Mouse (Mus musculus) embryonic facial prominence, embryonic 14.5 days (tissue): Measurements from ENCODE around the gene Lsamp. TPM values are rescaled to one million over a fixed set of nuclear protein-coding genes. Genes with fewer than 3 reads are reported as not detected.
A peak's percentile ranks its signal among the peaks of the same experiment; 100 is the strongest.

Source experiments
- ATAC-seq: fragments of 200-750 bp; cut with Nextera tagmentation; 2 replicates; pipeline ENCODE4 v1.8.0; 2017; ENCODE audit warnings: low read depth, moderate number of reproducible peaks, moderate TSS enrichment
- DNase-seq: peaks from one replicate; pipeline ENCODE4 v3.0.0-alpha.2; 2015; ENCODE audit warnings: low spot score
- H3K27ac ChIP-seq: fragments of 300-500 bp; sonication (generic); replicated peaks from 2 replicates; pipeline ENCODE4 v1.5.1; 2014; ENCODE audit warnings: low read depth, mild to moderate bottlenecking, low read length, moderate library complexity
- H3K27me3 ChIP-seq: fragments of 300-500 bp; sonication (generic); replicated peaks from 2 replicates; pipeline ENCODE4 v1.6.1; 2014; ENCODE audit warnings: low read length; ENCODE audit not compliant: control insufficient read depth, insufficient read depth
- H3K36me3 ChIP-seq: fragments of 300-500 bp; sonication (generic); 2 replicates; pipeline ENCODE4 v1.6.1; 2014; ENCODE audit warnings: low read length, mixed read lengths; ENCODE audit not compliant: control insufficient read depth, insufficient read depth
- H3K4me1 ChIP-seq: fragments of 300-500 bp; sonication (generic); 2 replicates; pipeline ENCODE4 v1.6.1; 2014; ENCODE audit warnings: antibody characterized with exemption, low read length; ENCODE audit not compliant: control insufficient read depth, insufficient read depth
- H3K4me2 ChIP-seq: fragments of 300-500 bp; sonication (generic); 2 replicates; pipeline ENCODE4 v1.6.1; 2014; ENCODE audit warnings: low read depth, mild to moderate bottlenecking, low read length, moderate library complexity, mixed read lengths
- H3K4me3 ChIP-seq: fragments of 300-500 bp; sonication (generic); 2 replicates; pipeline ENCODE4 v1.5.1; 2014; ENCODE audit warnings: low read depth, mild to moderate bottlenecking, low read length
- H3K9ac ChIP-seq: fragments of 300-500 bp; sonication (generic); 2 replicates; pipeline ENCODE4 v1.6.1; 2014; ENCODE audit warnings: low read depth, mild to moderate bottlenecking, low read length, moderate library complexity, mixed read lengths
- H3K9me3 ChIP-seq: fragments of 300-500 bp; sonication (generic); 2 replicates; pipeline ENCODE4 v1.6.1; 2016; ENCODE audit warnings: low read length; ENCODE audit not compliant: control insufficient read depth
- WGBS: fragments of 180-500 bp; shearing (Covaris S2); extraction: QIAGEN DNeasy Blood & Tissue Kit; methylation state at CpG from one replicate; pipeline ENCODE4 v1.1.7; 2014; 5-methylcytosine and 5-hydroxymethylcytosine counted together
- polyA plus RNA-seq: library from polyadenylated mRNA; unstranded; fragments of >200 nt; fragmentation: Nextera tagmentation; extraction: Ambion mirVana; gene quantifications from 2 replicates; pipeline ENCODE4 v1.2.1, GENCODE M21; 2014

Lsamp gene
- polyA plus RNA-seq, 1 experiment from 2014 or later = 8.9 TPM

GRCm38 (mm10) chr16:42168292-42168691 is 2184.1 kb downstream of the Lsamp start:
- no peak for DNase-seq

GRCm38 (mm10) chr16:42169447-42170140 is 2185.4 kb downstream of the Lsamp start:
- ATAC-seq (peak; percentile 71; the same call in 1 of the 2 replicates), DNase-seq (peak; percentile 71)
- H3K4me2 ChIP-seq = no peak overlapping the region
- no peak overlapping the region for H3K9ac ChIP-seq
- H3K4me1 ChIP-seq = no peaks in the 10 kb centered on the region
- no peaks in the 10 kb centered on the region for H3K36me3 ChIP-seq
- H3K27me3 ChIP-seq = no peaks in the 10 kb centered on the region
- H3K9me3 ChIP-seq = no peaks in the 10 kb centered on the region
- no peak overlapping the region for H3K27ac ChIP-seq
- 22% methylated on average over 8 of the region's 8 CpGs for WGBS
- H3K4me3 ChIP-seq = no peak overlapping the region

More at GRCm38 (mm10) chr16:42168292-42168691, 2184.1 kb downstream of the Lsamp start:
- Histone ChIP-seq H3K4me1 (no peaks in the 10 kb centered on the region), H3K9me3 (no peaks in the 10 kb centered on the region), H3K4me2 (no peak overlapping the region), H3K9ac (no peak overlapping the region), H3K27me3 (no peaks in the 10 kb centered on the region), H3K4me3 (no peak overlapping the region), H3K36me3 (no peaks in the 10 kb centered on the region), H3K27ac (no peak overlapping the region)
- ATAC-seq = no peak
- 88% methylated on average over 9 of the region's 9 CpGs for WGBS

GRCm38 (mm10) chr16:42172476-42172875 is 2188.3 kb downstream of the Lsamp start:
- H3K27me3 ChIP-seq = no peaks in the 10 kb centered on the region
- 23% methylated on average over 11 of the region's 11 CpGs for WGBS
- no peak overlapping the region for H3K27ac ChIP-seq
- H3K9ac ChIP-seq = no peak overlapping the region
- H3K4me2 ChIP-seq = no peak overlapping the region
- H3K4me1 ChIP-seq = no peaks in the 10 kb centered on the region
- no peaks in the 10 kb centered on the region for H3K36me3 ChIP-seq
- no peak for ATAC-seq
- no peaks in the 10 kb centered on the region for H3K9me3 ChIP-seq
- no peak overlapping the region for H3K4me3 ChIP-seq
- peak; percentile 65 for DNase-seq

GRCm38 (mm10) chr16:42178866-42179265 is 2194.7 kb downstream of the Lsamp start:
- no peak overlapping the region for H3K27ac ChIP-seq
- H3K27me3 ChIP-seq = no peaks in the 10 kb centered on the region
- H3K4me3 ChIP-seq = no peak overlapping the region
- no peak overlapping the region for H3K4me2 ChIP-seq
- no peaks in the 10 kb centered on the region for H3K4me1 ChIP-seq
- 72% methylated on average over 3 of the region's 3 CpGs for WGBS
- no peaks in the 10 kb centered on the region for H3K36me3 ChIP-seq
- ATAC-seq = no peak
- no peaks in the 10 kb centered on the region for H3K9me3 ChIP-seq
- no peak for DNase-seq
- H3K9ac ChIP-seq = no peak overlapping the region

- no peak overlapping the region for H3K4me2 ChIP-seq
- no peaks in the 10 kb centered on the region for H3K27me3 ChIP-seq
- H3K4me3 ChIP-seq = no peak overlapping the region
- no peak overlapping the region for H3K9ac ChIP-seq
- no peak for DNase-seq
- H3K27ac ChIP-seq = no peak overlapping the region
- ATAC-seq = no peak
- H3K4me1 ChIP-seq = no peaks in the 10 kb centered on the region
- no peaks in the 10 kb centered on the region for H3K36me3 ChIP-seq
- no peaks in the 10 kb centered on the region for H3K9me3 ChIP-seq
- WGBS = 68% methylated on average over 6 of the region's 6 CpGs
These were observed 2195.9 kb downstream of the Lsamp start for GRCm38 (mm10) chr16:42180025-42180424.

- H3K4me3 ChIP-seq = no peak overlapping the region
- no peak for ATAC-seq
- no peaks in the 10 kb centered on the region for H3K4me1 ChIP-seq
- 98% methylated on average over 11 of the region's 11 CpGs for WGBS
- no peaks in the 10 kb centered on the region for H3K36me3 ChIP-seq
- H3K9ac ChIP-seq = no peak overlapping the region
- no peak overlapping the region for H3K27ac ChIP-seq
- H3K9me3 ChIP-seq = no peaks in the 10 kb centered on the region
- DNase-seq = no peak
- no peaks in the 10 kb centered on the region for H3K27me3 ChIP-seq
- H3K4me2 ChIP-seq = no peak overlapping the region
These were observed 2196.3 kb downstream of the Lsamp start for GRCm38 (mm10) chr16:42180473-42180872.

GRCm38 (mm10) chr16:42189431-42190081 is 2205.4 kb downstream of the Lsamp start:
- Histone ChIP-seq H3K4me3 (peak overlapping the region; percentile 51), H3K36me3 (no peaks in the 10 kb centered on the region), H3K27ac (peak overlapping the region; percentile 80), H3K9me3 (no peaks in the 10 kb centered on the region), H3K4me1 (no peaks in the 10 kb centered on the region), H3K9ac (peak overlapping the region; percentile 78), H3K27me3 (no peaks in the 10 kb centered on the region), H3K4me2 (peak overlapping the region; percentile 84)
- DNase-seq (peak; percentile 62), ATAC-seq (0 out of 2 replicates have a peak, but pooled peaks have one; percentile 24)
- 27% methylated on average over 14 of the region's 14 CpGs for whole genome bisulfite sequencing

GRCm38 (mm10) chr16:42190114-42191045 is 2206.2 kb downstream of the Lsamp start:
- H3K36me3 ChIP-seq = no peaks in the 10 kb centered on the region
- H3K9me3 ChIP-seq = no peaks in the 10 kb centered on the region
- H3K4me3 ChIP-seq = peak overlapping the region; percentile 51
- H3K27ac ChIP-seq = peak overlapping the region; percentile 95
- DNase-seq = peak; percentile 96
- H3K4me1 ChIP-seq = no peaks in the 10 kb centered on the region
- H3K4me2 ChIP-seq = peak overlapping the region; percentile 84
- peak overlapping the region; percentile 78 for H3K9ac ChIP-seq
- H3K27me3 ChIP-seq = no peaks in the 10 kb centered on the region
- ATAC-seq = peak; percentile 97
- 0% methylated on average over 31 of the region's 44 CpGs for WGBS
